Mouse (Mus musculus) layer of hippocampus, adult 18-20 months (tissue): ENCODE results near the gene 4930558K02Rik. TPM values are rescaled to one million over a fixed set of nuclear protein-coding genes. Genes with fewer than 3 reads are reported as not detected.

ENCODE experiments used
- DNase-seq, 2 experiments: peaks; one replicate each; pipeline ENCODE4 v3.0.0; 2022; ENCODE audit warnings: low spot score in 2 of 2
- total RNA-seq, 2 experiments: library from RNA; stranded (reverse); gene quantifications; 2 replicates each; pipeline ENCODE4 v1.2.3; 2021

The 4930558K02Rik gene
- total RNA-seq, 2 experiments from 2014 or later = not detected

GRCm38 (mm10) chr1:161998781-161999180 is 19.3 kb upstream of the 4930558K02Rik start:
- DNase-seq = no peak

GRCm38 (mm10) chr1:161992389-161992788 is 13.0 kb upstream of the 4930558K02Rik start:
- no peak for DNase-seq

GRCm38 (mm10) chr1:161991846-161992245 is 12.4 kb upstream of the 4930558K02Rik start:
- no peak for DNase-seq

GRCm38 (mm10) chr1:161990684-161991578 is 11.5 kb upstream of the 4930558K02Rik start:
- no peak for DNase-seq

- DNase-seq = no peak
Measured at GRCm38 (mm10) chr1:161983979-161984566, 4.6 kb upstream of the 4930558K02Rik start.

- DNase-seq = no peak
Measured at GRCm38 (mm10) chr1:161983451-161983850, 4.0 kb upstream of the 4930558K02Rik start.

GRCm38 (mm10) chr1:161980626-161981298 is 1.3 kb upstream of the 4930558K02Rik start:
- no peak for DNase-seq

GRCm38 (mm10) chr1:161980046-161980445 is 610 bp upstream of the 4930558K02Rik start:
- DNase-seq = no peak

- DNase-seq = no peak
Measured at GRCm38 (mm10) chr1:161978173-161978700, 1.2 kb downstream of the 4930558K02Rik start.

- no peak for DNase-seq
Measured at GRCm38 (mm10) chr1:161977331-161977730, 2.1 kb downstream of the 4930558K02Rik start.

- DNase-seq = peak; percentile 74 to 91
Measured at GRCm38 (mm10) chr1:161976255-161977182, 2.9 kb downstream of the 4930558K02Rik start.

GRCm38 (mm10) chr1:161972233-161972632 is 7.2 kb downstream of the 4930558K02Rik start:
- DNase-seq = peak; percentile 21 to 40

GRCm38 (mm10) chr1:161970874-161971273 is 8.6 kb downstream of the 4930558K02Rik start:
- no peak for DNase-seq

GRCm38 (mm10) chr1:161968589-161969407 is 10.6 kb downstream of the 4930558K02Rik start, which contains the start of gene Pigc:
Pigc (plus strand) TSS chr1:161969186.
- peak; percentile 93 to 95 for DNase-seq

GRCm38 (mm10) chr1:161967936-161968335 is 11.5 kb downstream of the 4930558K02Rik start:
- no peak for DNase-seq

GRCm38 (mm10) chr1:161962465-161963377 is 16.7 kb downstream of the 4930558K02Rik start:
- no peak for DNase-seq

- no peak for DNase-seq
Measured at GRCm38 (mm10) chr1:161957964-161958950, 21.2 kb downstream of the 4930558K02Rik start.
